22 mouse cellular contexts compared by ENCODE assay signal in the genomic region with DNA sequence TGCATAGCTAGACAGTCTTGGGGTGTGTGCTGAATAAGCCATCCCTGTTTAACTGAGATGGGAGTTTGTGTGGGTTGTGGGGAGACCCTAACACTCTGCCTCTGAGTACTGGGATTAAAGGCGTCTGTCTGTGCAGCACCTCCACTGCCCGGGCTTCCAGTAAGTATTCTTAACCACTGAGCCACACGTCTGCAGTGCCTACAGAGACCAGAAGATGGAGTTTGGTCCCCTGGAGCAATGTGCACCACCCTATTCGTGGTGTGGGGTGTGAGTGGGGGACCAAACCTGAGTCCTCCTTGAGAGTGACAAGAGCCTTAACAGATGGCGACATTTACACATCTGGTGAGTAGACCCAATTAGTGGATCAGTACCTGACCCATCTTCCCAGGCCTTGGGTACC. TPM values are rescaled to one million over a fixed set of nuclear protein-coding genes. Genes with fewer than 3 reads are reported as not detected.
DNase-seq lines count a peak whose midpoint lies in the region; ATAC-seq and TF ChIP-seq lines count a peak whose summit lies in the region.
"Had no signal": no experiment of that assay in that cellular context is flagged by ENCODE, and none has a peak within 500 bp of the region (broad histone marks: within the 10 kb centered on the region; RNA-seq: fewer than 3 reads in every experiment).

No protein-coding gene starts in this region.

- WGBS in heart, adult 2 months, result 65% methylated on average over 5 of the region's 5 CpGs
- 33% methylated on average over 5 of the region's 5 CpGs for WGBS in liver, embryonic 14.5 days (ENCODE audit: insufficient replicate concordance)

- H3K4me2 ChIP-seq in liver, embryonic 14.5 days (ENCODE audit: low read depth), result no peak overlapping the region
- H3K4me2 ChIP-seq: forebrain, embryonic 15.5 days; heart, embryonic 11.5 days had no signal

- H3K27me3 ChIP-seq in heart, adult 2 months (ENCODE audit: control insufficient read depth, insufficient read depth, low read length), result no peaks in the 10 kb centered on the region
- no peaks in the 10 kb centered on the region for H3K27me3 ChIP-seq in liver, embryonic 14.5 days (ENCODE audit: control insufficient read depth, insufficient read depth, low read length)
- H3K27me3 ChIP-seq: forebrain, embryonic 15.5 days had no signal

- DNase-seq in heart, adult 2 months, result no peak
- no peak for DNase-seq in heart, postnatal 14 days
- no peak for DNase-seq in liver, embryonic 14.5 days (ENCODE audit: low read depth in 3 of 3, low spot score in 3 of 3)
- DNase-seq in liver (no peak), ZHBTc4 (ENCODE audit: low read depth, low spot score) (peak; percentile 50)
- DNase-seq in retina, embryonic 14.5 days (ENCODE audit: low spot score), result peak; percentile 53
- no peak for DNase-seq in gastrocnemius, adult 2 months
- DNase-seq in right cerebral cortex, adult 18-20 months, result no peak
- DNase-seq: adrenal gland, postnatal 36 days; cerebellum, adult 9-11 months; heart, postnatal 4 days; layer of hippocampus, adult 9-11 months; midbrain, embryonic 14.5 days; right cerebral cortex, postnatal 25 days had no signal

- intact Hi-C loops in heart, adult 2 months (cut with DNase I), result no loop called here
- intact Hi-C loops in heart, postnatal 14 days (cut with DNase I), result no loop called here
- intact Hi-C loops in gastrocnemius, adult 2 months (cut with DNase I), result no loop called here

- H3K79me2 ChIP-seq in heart, adult 2 months (replicated peaks; ENCODE audit: control insufficient read depth, insufficient read depth, low read length), result no peaks in the 10 kb centered on the region

- no peak overlapping the region for H3K9ac ChIP-seq in heart, adult 2 months (ENCODE audit: low read depth, low read length)
- H3K9ac ChIP-seq in liver, embryonic 14.5 days (replicated peaks), result no peak overlapping the region
- H3K9ac ChIP-seq: forebrain, embryonic 15.5 days had no signal

- TF ChIP-seq CTCF in heart, adult 2 months (IDR thresholded peaks at IDR 0.05), result 0 out of 2 replicates have a peak, but pooled peaks have one; percentile 10
- TF ChIP-seq CTCF in liver, embryonic 14.5 days (IDR thresholded peaks at IDR 0.05; ENCODE audit: low read depth), result peak; percentile 38; the same call in 1 of the 2 replicates
- no peak for TF ChIP-seq CTCF in gastrocnemius, adult 2 months (IDR thresholded peaks at IDR 0.05)

- H3K9me3 ChIP-seq in liver, embryonic 14.5 days (ENCODE audit: control insufficient read depth, low read length), result no peaks in the 10 kb centered on the region
- H3K9me3 ChIP-seq: forebrain, embryonic 15.5 days; G1E had no signal

- no peak for TF ChIP-seq POLR2A in heart, adult 2 months (IDR thresholded peaks at IDR 0.05; ENCODE audit: insufficient read depth, low read depth, low read length)

- H3K4me3 ChIP-seq in heart, adult 2 months, result no peak overlapping the region
- H3K4me3 ChIP-seq in liver, embryonic 14.5 days (ENCODE audit: insufficient read depth in 1 of 2, low read depth in 2 of 2, low read length in 2 of 2), result no peak overlapping the region
- no peak overlapping the region for H3K4me3 ChIP-seq in gastrocnemius, adult 2 months
- H3K4me3 ChIP-seq: erythroblast, embryonic 14.5 days; forebrain, embryonic 15.5 days had no signal

- H3K27ac ChIP-seq in heart, adult 2 months, result no peak overlapping the region
- no peak overlapping the region for H3K27ac ChIP-seq in liver, embryonic 14.5 days
- no peak overlapping the region for H3K27ac ChIP-seq in gastrocnemius, adult 2 months
- H3K27ac ChIP-seq: forebrain, embryonic 15.5 days; macrophage had no signal

- H3K36me3 ChIP-seq in heart, adult 2 months (ENCODE audit: control insufficient read depth, insufficient read depth, low read length), result no peaks in the 10 kb centered on the region
- H3K36me3 ChIP-seq in liver, embryonic 14.5 days (replicated peaks; ENCODE audit: control insufficient read depth, insufficient read depth, low read depth), result no peaks in the 10 kb centered on the region
- H3K36me3 ChIP-seq: forebrain, embryonic 15.5 days; G1E had no signal

- no peaks in the 10 kb centered on the region for H3K4me1 ChIP-seq in heart, adult 2 months (ENCODE audit: control insufficient read depth, insufficient read depth, low read length)
- peaks cover 0 to 7% of the 10 kb centered on the region in 2 experiments; a peak in 1 of 4 replicates for H3K4me1 ChIP-seq in liver, embryonic 14.5 days (replicated peaks; ENCODE audit: control insufficient read depth in 2 of 2, insufficient read depth in 2 of 2, low read length in 1 of 2)

- no peak for TF ChIP-seq EP300 in heart, adult 2 months (IDR thresholded peaks at IDR 0.05; ENCODE audit: insufficient read depth, low read depth, low read length)
- no peak for TF ChIP-seq EP300 in liver, embryonic 14.5 days (IDR thresholded peaks at IDR 0.05; ENCODE audit: low read depth)

- ATAC-seq in liver, embryonic 14.5 days (ENCODE audit: insufficient read depth), result no peak
- ATAC-seq: forebrain, embryonic 15.5 days had no signal

RNA-seq across cellular contexts. Expression of a gene that starts 6.5 kb away (rescaled TPM):
- total RNA-seq in heart, adult 2 months (2021), result not detected
- polyA plus RNA-seq in heart, adult 2 months (2012; rRNA removed), result not detected in 2 replicates
- total RNA-seq in heart, postnatal 14 days (2021), result not detected
- not detected in 2 replicates for polyA plus RNA-seq in liver, embryonic 14.5 days (2012; rRNA removed)
- not detected in 2 replicates for polyA plus RNA-seq in liver, embryonic 14.5 days (2014; fragmentation: Nextera tagmentation; extraction: Ambion mirVana)
- total RNA-seq in gastrocnemius, adult 2 months (2021), result not detected
- total RNA-seq: adrenal gland, postnatal 36 days; G1E; gastrocnemius, adult 8-10 months; heart, postnatal 4 days; left cerebral cortex, postnatal 10 days had no signal
- polyA plus RNA-seq: erythroblast, embryonic 14.5 days; forebrain, embryonic 15.5 days; G1E; macrophage; midbrain, embryonic 14.5 days; testis, adult 2 months had no signal

RNA-seq across cellular contexts. Expression of a gene that starts 17.3 kb away (rescaled TPM):
- not detected for total RNA-seq in heart, adult 2 months (2021)
- polyA plus RNA-seq in heart, adult 2 months (2012; rRNA removed), result not detected in 2 replicates
- under 1 TPM in 1 of 2 experiments, not detected in 1; 0.68 TPM for total RNA-seq in heart, postnatal 14 days (2021)
- polyA plus RNA-seq in liver, embryonic 14.5 days (2012; rRNA removed), result not detected in 2 replicates
- polyA plus RNA-seq in liver, embryonic 14.5 days (2014; fragmentation: Nextera tagmentation; extraction: Ambion mirVana), result not detected in 2 replicates
- not detected for total RNA-seq in gastrocnemius, adult 2 months (2021)
- total RNA-seq: adrenal gland, postnatal 36 days; G1E; gastrocnemius, adult 8-10 months; heart, postnatal 4 days; left cerebral cortex, postnatal 10 days had no signal
- polyA plus RNA-seq: erythroblast, embryonic 14.5 days; forebrain, embryonic 15.5 days; G1E; heart, embryonic 11.5 days; macrophage; midbrain, embryonic 14.5 days had no signal

RNA-seq across cellular contexts. Expression of a gene that starts 42.1 kb away (rescaled TPM):
- not detected for total RNA-seq in heart, adult 2 months (2021)
- polyA plus RNA-seq in heart, adult 2 months (2012; rRNA removed), result not detected in 2 replicates
- not detected for total RNA-seq in heart, postnatal 14 days (2021)
- polyA plus RNA-seq in liver, embryonic 14.5 days (2012; rRNA removed), result 0.61 and 0.74 TPM in 2 replicates
- 0.62 and 0.82 TPM in 2 replicates for polyA plus RNA-seq in liver, embryonic 14.5 days (2014; fragmentation: Nextera tagmentation; extraction: Ambion mirVana)
- total RNA-seq in gastrocnemius, adult 2 months (2021), result not detected
- total RNA-seq: gastrocnemius, adult 8-10 months; heart, postnatal 4 days had no signal
- polyA plus RNA-seq: erythroblast, embryonic 14.5 days; G1E; macrophage had no signal

Comparison
In these comparisons a context has a peak if more than half of its experiments do, and no peak if none do; other contexts are left out.
1. DNase-seq: peak in ZHBTc4 (single experiment) and retina, embryonic 14.5 days (single experiment); none in heart, adult 2 months (0 of 2), heart, postnatal 14 days (0 of 2), liver, embryonic 14.5 days (0 of 3), liver (single experiment), gastrocnemius, adult 2 months (single experiment) and right cerebral cortex, adult 18-20 months (single experiment).